ENCODE assay signal across 1 mouse cellular context in genomic region chr19:5389647-5390046, GRCm38 (mm10).
TF ChIP-seq lines count a peak whose summit lies in the region.

No protein-coding gene starts in this region.

TF ChIP-seq in CH12.LX, 34 proteins besides CTCF, POLR2A, EP300 and RAD21 (continued from another document):
- no peak for TF ChIP-seq PAX5 (IDR thresholded peaks at IDR 0.05; ENCODE audit: low read length)
- no peak for TF ChIP-seq ZC3H11A (IDR thresholded peaks at IDR 0.05; ENCODE audit: low read depth, low read length)
- peak; percentile 92 for TF ChIP-seq CHD2 (IDR thresholded peaks at IDR 0.05; ENCODE audit: low read length)
- TF ChIP-seq ZKSCAN1 (IDR thresholded peaks at IDR 0.05; ENCODE audit: borderline replicate concordance, low read depth, low read length), result no peak
- peak; percentile 77 for TF ChIP-seq TCF12 (IDR thresholded peaks at IDR 0.05; ENCODE audit: low read depth, low read length)
- TF ChIP-seq POLR2AphosphoS2 (IDR thresholded peaks at IDR 0.05; ENCODE audit: low read depth, low read length), result peak; percentile 74; the same call in 1 of the 2 replicates
- TF ChIP-seq ZNF384 (IDR thresholded peaks at IDR 0.05; ENCODE audit: low read depth, low read length), result no peak
- peak; percentile 88 for TF ChIP-seq SIN3A (IDR thresholded peaks at IDR 0.05; ENCODE audit: low read length)
- no peak for TF ChIP-seq MAZ (IDR thresholded peaks at IDR 0.05; ENCODE audit: low read depth, low read length)
- TF ChIP-seq ETS1 (conservative IDR thresholded peaks at IDR 0.05; ENCODE audit: low read depth, low read length), result peak; percentile 45
TF ChIP-seq in CH12.LX: peak in this region for 16.
